Mouse (Mus musculus) myocyte (in vitro differentiated cells): Measurements from ENCODE around the gene Smtnl2. TPM values are rescaled to one million over a fixed set of nuclear protein-coding genes. Genes with fewer than 3 reads are reported as not detected.

Experiments used
- H3K27me3 ChIP-seq: one replicate; pipeline ENCODE4 v1.6.1; 2011; ENCODE audit not compliant: control insufficient read depth, insufficient read depth, insufficient read length
- H3K36me3 ChIP-seq: one replicate; pipeline ENCODE4 v1.6.1; 2011; ENCODE audit not compliant: control insufficient read depth, insufficient read depth
- H3K4me2 ChIP-seq: one replicate; pipeline ENCODE4 v1.6.1; 2011; ENCODE audit warnings: low read depth, control low read depth
- H3K4me3 ChIP-seq: one replicate; pipeline ENCODE4 v1.5.1; 2011; ENCODE audit warnings: mild to moderate bottlenecking, control low read depth, moderate library complexity
- H3K79me2 ChIP-seq: one replicate; pipeline ENCODE4 v1.6.1; 2011; ENCODE audit not compliant: control insufficient read depth, insufficient read depth
- H3ac ChIP-seq: one replicate; pipeline ENCODE4 v1.6.1; 2011; ENCODE audit not compliant: control insufficient read depth, insufficient read length
- CEBPB ChIP-seq: IDR thresholded peaks from 2 replicates; pipeline ENCODE4 v1.6.1; 2011; ENCODE audit warnings: mild to moderate bottlenecking, moderate library complexity; ENCODE audit not compliant: poor library complexity, insufficient read depth, severe bottlenecking
- E2F4 ChIP-seq: IDR thresholded peaks from one replicate; pipeline ENCODE4 v1.6.1; 2011; ENCODE audit warnings: mild to moderate bottlenecking, control low read depth, moderate library complexity; ENCODE audit not compliant: insufficient read depth
- MAX ChIP-seq: IDR thresholded peaks from one replicate; pipeline ENCODE4 v1.6.1; 2011; ENCODE audit warnings: low read depth, mild to moderate bottlenecking, control low read depth
- MYOD1 ChIP-seq, 3 experiments: IDR thresholded peaks; one replicate each; pipeline ENCODE4 v1.6.1; 2011; ENCODE audit warnings: control low read depth in 2 of 3, low read depth in 2 of 3, mild to moderate bottlenecking in 2 of 3, moderate library complexity in 1 of 3; ENCODE audit not compliant: insufficient read length in 2 of 3, control insufficient read depth in 1 of 3
- MYOG ChIP-seq, 3 experiments: IDR thresholded peaks; one replicate each; pipeline ENCODE4 v1.6.1; 2011; ENCODE audit warnings: control low read depth in 2 of 3, low read depth in 2 of 3, mild to moderate bottlenecking in 2 of 3; ENCODE audit not compliant: insufficient read length in 2 of 3, control insufficient read depth in 1 of 3, insufficient read depth in 1 of 3
- POLR2A ChIP-seq: IDR thresholded peaks from one replicate; pipeline ENCODE4 v1.6.1; 2011; ENCODE audit warnings: low read depth, mild to moderate bottlenecking, control low read depth, moderate library complexity; ENCODE audit not compliant: insufficient read length
- POLR2AphosphoS2 ChIP-seq: IDR thresholded peaks from one replicate; pipeline ENCODE4 v1.6.1; 2011; ENCODE audit warnings: low read depth, control low read depth; ENCODE audit not compliant: insufficient read length
- REST ChIP-seq: IDR thresholded peaks from one replicate; pipeline ENCODE4 v1.6.1; 2011; ENCODE audit warnings: mild to moderate bottlenecking, control low read depth, moderate library complexity; ENCODE audit not compliant: insufficient read depth, insufficient read length
- SRF ChIP-seq: IDR thresholded peaks from one replicate; pipeline ENCODE4 v1.6.1; 2011; ENCODE audit warnings: low read depth; ENCODE audit not compliant: control insufficient read depth, insufficient read length
- TCF12 ChIP-seq: IDR thresholded peaks from one replicate; pipeline ENCODE4 v1.6.1; 2011; ENCODE audit warnings: mild to moderate bottlenecking, control low read depth; ENCODE audit not compliant: poor library complexity, insufficient read depth, severe bottlenecking
- TCF3 ChIP-seq: IDR thresholded peaks from one replicate; pipeline ENCODE4 v1.6.1; 2011; ENCODE audit warnings: low read depth, control low read depth; ENCODE audit not compliant: insufficient read length
- USF1 ChIP-seq: IDR thresholded peaks from one replicate; pipeline ENCODE4 v1.6.1; 2011; ENCODE audit warnings: low read depth, mild to moderate bottlenecking, control low read depth, moderate library complexity
- polyA plus RNA-seq: library from polyadenylated mRNA; unstranded; fragments of >200 nt; fragmentation: generic; extraction: Trizol; gene quantifications from one replicate; pipeline ENCODE4 v1.2.1, GENCODE M21; 2012; ENCODE audit warnings: missing spikeins

The Smtnl2 gene
- polyA plus RNA-seq, 1 experiment, result 2.0 TPM

- Histone ChIP-seq H3K4me3 (no peak overlapping the region), H3K27me3 (peaks cover 71% of the 10 kb centered on the region), H3K4me2 (no peak overlapping the region), H3ac (no peak overlapping the region), H3K79me2 (no peaks in the 10 kb centered on the region), H3K36me3 (no peaks in the 10 kb centered on the region)
- TF ChIP-seq REST (no peak), CEBPB (no peak), MYOD1 (IDR thresholded peaks at IDR 0.05; ENCODE audit: control insufficient read depth in 1 of 3, insufficient read length in 2 of 3, low read depth in 2 of 3) (peak in 1 of 3 experiments; percentile 50)
These were observed 5.3 kb downstream of the Smtnl2 start for GRCm38 (mm10) chr11:72406079-72406675.

- Histone ChIP-seq H3K36me3 (no peaks in the 10 kb centered on the region), H3K79me2 (no peaks in the 10 kb centered on the region), H3ac (no peak overlapping the region), H3K4me2 (no peak overlapping the region), H3K27me3 (peaks cover 64% of the 10 kb centered on the region), H3K4me3 (no peak overlapping the region)
- TF ChIP-seq MAX (no peak), SRF (no peak), REST (no peak), MYOD1 (IDR thresholded peaks at IDR 0.05; ENCODE audit: control insufficient read depth in 1 of 3, insufficient read length in 2 of 3, low read depth in 2 of 3) (no peak), E2F4 (no peak), POLR2A (no peak), TCF3 (no peak), USF1 (no peak), TCF12 (no peak), CEBPB (no peak), MYOG (IDR thresholded peaks at IDR 0.05; ENCODE audit: control insufficient read depth in 1 of 3, insufficient read depth in 1 of 3, insufficient read length in 2 of 3, low read depth in 2 of 3) (no peak), POLR2AphosphoS2 (no peak)
These were observed 6.0 kb downstream of the Smtnl2 start for GRCm38 (mm10) chr11:72405532-72405931.

GRCm38 (mm10) chr11:72402969-72403368, 8.5 kb downstream of the Smtnl2 start:
- Histone ChIP-seq H3K4me3 (no peak overlapping the region), H3K36me3 (no peaks in the 10 kb centered on the region), H3K27me3 (peaks cover 50% of the 10 kb centered on the region), H3ac (no peak overlapping the region), H3K4me2 (no peak overlapping the region), H3K79me2 (no peaks in the 10 kb centered on the region)
- TF ChIP-seq SRF, result no peak
- TF ChIP-seq MYOG (IDR thresholded peaks at IDR 0.05; ENCODE audit: control insufficient read depth in 1 of 3, insufficient read depth in 1 of 3, insufficient read length in 2 of 3, low read depth in 2 of 3), result no peak
- no peak for TF ChIP-seq TCF3
- no peak for TF ChIP-seq USF1
- no peak for TF ChIP-seq MYOD1 (IDR thresholded peaks at IDR 0.05; ENCODE audit: control insufficient read depth in 1 of 3, insufficient read length in 2 of 3, low read depth in 2 of 3)
- TF ChIP-seq POLR2A, result no peak
- TF ChIP-seq POLR2AphosphoS2, result no peak
- TF ChIP-seq E2F4, result no peak
- no peak for TF ChIP-seq REST
- no peak for TF ChIP-seq CEBPB
- no peak for TF ChIP-seq MAX
- no peak for TF ChIP-seq TCF12

- peaks cover 40% of the 10 kb centered on the region for H3K27me3 ChIP-seq
- H3K4me2 ChIP-seq, result no peak overlapping the region
- H3K4me3 ChIP-seq, result no peak overlapping the region
- no peaks in the 10 kb centered on the region for H3K79me2 ChIP-seq
- TF ChIP-seq CEBPB (no peak), TCF3 (no peak), MYOG (IDR thresholded peaks at IDR 0.05; ENCODE audit: control insufficient read depth in 1 of 3, insufficient read depth in 1 of 3, insufficient read length in 2 of 3, low read depth in 2 of 3) (no peak), SRF (no peak), TCF12 (no peak), POLR2A (no peak)
- no peak overlapping the region for H3ac ChIP-seq
- H3K36me3 ChIP-seq, result no peaks in the 10 kb centered on the region
These were observed 9.5 kb downstream of the Smtnl2 start for GRCm38 (mm10) chr11:72402017-72402416.

DNA sequence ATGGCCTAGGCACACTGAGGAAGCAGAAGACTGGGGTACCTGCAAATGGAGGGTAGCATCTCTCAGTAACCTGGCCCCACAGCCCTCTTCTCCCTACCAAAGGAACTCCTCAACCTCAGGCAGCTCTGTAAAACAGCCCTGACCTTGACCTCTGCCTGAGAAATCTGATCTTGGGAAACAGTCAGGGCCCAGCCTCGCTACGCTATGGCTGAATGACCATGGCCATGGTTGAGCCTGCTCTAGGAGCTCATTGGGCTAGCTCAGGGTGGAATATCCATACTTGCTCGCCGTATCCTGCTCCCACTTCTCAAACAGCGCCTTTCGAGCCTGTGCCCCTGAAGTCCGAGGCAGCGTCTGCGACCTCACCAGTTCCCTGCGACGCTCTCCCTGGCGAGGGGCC, 10.4 kb downstream of the Smtnl2 start:
- H3K27me3 ChIP-seq, result peaks cover 34% of the 10 kb centered on the region

More for the DNA sequence above, 10.4 kb downstream of the Smtnl2 start:
- TF ChIP-seq MYOG (IDR thresholded peaks at IDR 0.05; ENCODE audit: control insufficient read depth in 1 of 3, insufficient read depth in 1 of 3, insufficient read length in 2 of 3, low read depth in 2 of 3) (no peak), POLR2A (no peak), MAX (no peak), POLR2AphosphoS2 (no peak), REST (no peak), TCF12 (no peak), E2F4 (no peak), MYOD1 (IDR thresholded peaks at IDR 0.05; ENCODE audit: control insufficient read depth in 1 of 3, insufficient read length in 2 of 3, low read depth in 2 of 3) (no peak), USF1 (no peak), TCF3 (no peak), CEBPB (no peak)
- H3K4me3 ChIP-seq, result no peak overlapping the region
- no peaks in the 10 kb centered on the region for H3K79me2 ChIP-seq
- H3K36me3 ChIP-seq, result no peaks in the 10 kb centered on the region
- H3ac ChIP-seq, result no peak overlapping the region
- no peak overlapping the region for H3K4me2 ChIP-seq
